Mouse (Mus musculus) midbrain, embryonic 14.5 days (tissue): ENCODE data around the gene Cadm3. TPM values are rescaled to one million over a fixed set of nuclear protein-coding genes. Genes with fewer than 3 reads are reported as not detected.
A peak's percentile ranks its signal among the peaks of the same experiment; 100 is the strongest.

ENCODE experiments used
- ATAC-seq: fragments of 200-750 bp; cut with Nextera tagmentation; 2 replicates; pipeline ENCODE4 v1.8.0; 2017; ENCODE audit warnings: moderate number of reproducible peaks, moderate library complexity; ENCODE audit not compliant: low FRiP score, low TSS enrichment
- DNase-seq: peaks from one replicate; pipeline ENCODE4 v3.0.0-alpha.2; 2015
- H3K27ac ChIP-seq: fragments of 300-500 bp; sonication (generic); replicated peaks from 2 replicates; pipeline ENCODE4 v1.5.1; 2014; ENCODE audit warnings: mild to moderate bottlenecking, low read depth, low read length, moderate library complexity
- H3K27me3 ChIP-seq: fragments of 300-500 bp; sonication (generic); 2 replicates; pipeline ENCODE4 v1.6.1; 2014; ENCODE audit warnings: low read length, control low read depth, mixed read lengths; ENCODE audit not compliant: control insufficient read depth, insufficient read depth
- H3K36me3 ChIP-seq: fragments of 300-500 bp; sonication (generic); 2 replicates; pipeline ENCODE4 v1.6.1; 2014; ENCODE audit warnings: low read length, control low read depth; ENCODE audit not compliant: control insufficient read depth, insufficient read depth
- H3K4me1 ChIP-seq: fragments of 300-500 bp; sonication (generic); 2 replicates; pipeline ENCODE4 v1.6.1; 2014; ENCODE audit warnings: mild to moderate bottlenecking, antibody characterized with exemption, low read length, control low read depth; ENCODE audit not compliant: control insufficient read depth, insufficient read depth
- H3K4me2 ChIP-seq: fragments of 300-500 bp; sonication (generic); 2 replicates; pipeline ENCODE4 v1.6.1; 2014; ENCODE audit warnings: mild to moderate bottlenecking, low read length, moderate library complexity
- H3K4me3 ChIP-seq: fragments of 300-500 bp; sonication (generic); replicated peaks from 2 replicates; pipeline ENCODE4 v1.5.1; 2014; ENCODE audit warnings: low read depth, low read length
- H3K9ac ChIP-seq: fragments of 300-500 bp; sonication (generic); replicated peaks from 2 replicates; pipeline ENCODE4 v1.6.1; 2014; ENCODE audit warnings: mild to moderate bottlenecking, low read length, moderate library complexity
- H3K9me3 ChIP-seq: fragments of 300-500 bp; sonication (generic); 2 replicates; pipeline ENCODE4 v1.6.1; 2016; ENCODE audit warnings: low read length, control low read depth, mixed read lengths; ENCODE audit not compliant: control insufficient read depth
- WGBS: fragments of 180-500 bp; shearing (Covaris S2); extraction: QIAGEN DNeasy Blood & Tissue Kit; methylation state at CpG from one replicate; pipeline ENCODE4 v1.1.7; 2014; 5-methylcytosine and 5-hydroxymethylcytosine counted together
- polyA plus RNA-seq: library from polyadenylated mRNA; unstranded; fragments of >200 nt; fragmentation: Nextera tagmentation; extraction: Ambion mirVana; gene quantifications from 2 replicates; pipeline ENCODE4 v1.2.1, GENCODE M21; 2014

Cadm3 gene
- polyA plus RNA-seq, 1 experiment from 2014 or later, result 125 TPM

DNA sequence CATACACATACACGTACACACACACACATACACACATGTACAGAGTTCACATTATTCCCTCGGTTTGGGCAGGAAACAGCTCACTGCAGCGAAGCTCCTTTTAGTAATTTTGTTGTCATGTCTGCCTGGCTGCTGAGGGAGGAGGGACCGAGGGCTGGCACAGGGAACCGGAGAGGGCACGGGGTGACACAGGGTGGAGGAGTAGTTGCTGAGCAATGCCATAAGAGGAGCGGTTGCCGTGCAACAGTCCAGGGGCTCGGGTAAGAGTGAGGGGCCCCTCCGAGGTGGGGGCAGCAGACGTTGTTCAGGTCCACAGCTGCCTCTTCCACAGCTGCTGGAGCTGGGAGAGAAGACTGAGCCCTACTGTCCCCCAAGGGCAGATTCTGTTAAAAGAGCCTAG, 31.6 kb downstream of the Cadm3 start:
- Histone ChIP-seq H3K4me1 (no peaks in the 10 kb centered on the region), H3K27ac (no peak overlapping the region), H3K27me3 (no peaks in the 10 kb centered on the region), H3K9me3 (no peaks in the 10 kb centered on the region), H3K4me2 (no peak overlapping the region), H3K4me3 (no peak overlapping the region), H3K36me3 (peaks cover 54% of the 10 kb centered on the region), H3K9ac (no peak overlapping the region)
- ATAC-seq (no peak), DNase-seq (no peak)
- 54% methylated on average over 11 of the region's 11 CpGs for WGBS

GRCm38 (mm10) chr1:173333312-173334253, 33.9 kb downstream of the Cadm3 start, which contains the start of gene Ackr1:
Gene Ackr1 (minus strand): TSS chr1:173333750.
- no peak within 1 kb of the TSS for H3K4me3 ChIP-seq
- no peak for ATAC-seq
- no peak for DNase-seq
- H3K36me3 ChIP-seq, result peaks cover 35% of the 10 kb centered on the region
- WGBS, result 76% methylated on average over 9 of the region's 9 CpGs
- H3K27me3 ChIP-seq, result no peaks in the 10 kb centered on the region
- H3K4me1 ChIP-seq, result no peaks in the 10 kb centered on the region
- H3K4me2 ChIP-seq, result no peak within 1 kb of the TSS
- no peaks in the 10 kb centered on the region for H3K9me3 ChIP-seq
- H3K27ac ChIP-seq, result no peak within 1 kb of the TSS; the same call in 1 of the 2 replicates
- H3K9ac ChIP-seq, result no peak within 1 kb of the TSS

DNA sequence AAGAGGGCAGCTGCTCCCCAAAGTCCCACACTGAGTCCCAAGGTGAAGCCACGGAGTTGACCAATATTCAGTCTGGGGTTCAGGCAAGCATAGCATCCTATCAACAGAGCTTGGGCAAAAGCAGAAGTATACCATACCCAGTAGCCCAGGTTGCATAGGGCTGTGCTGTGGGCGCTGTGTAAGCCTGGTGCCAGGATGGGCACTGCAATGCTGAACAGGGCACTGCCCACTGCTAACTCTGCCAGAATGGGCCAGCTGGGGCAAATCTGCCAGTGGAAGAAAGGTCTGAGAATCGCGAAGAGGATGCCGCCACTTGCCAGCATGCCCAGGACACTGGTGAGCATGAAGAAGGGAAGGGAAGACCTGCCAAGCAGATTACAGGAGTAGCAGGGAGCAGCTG, 35.1 kb downstream of the Cadm3 start:
- H3K27ac ChIP-seq, result no peak overlapping the region; the same call in 1 of the 2 replicates
- no peaks in the 10 kb centered on the region for H3K27me3 ChIP-seq
- H3K9ac ChIP-seq, result no peak overlapping the region
- DNase-seq (no peak), ATAC-seq (no peak)
- no peak overlapping the region for H3K4me2 ChIP-seq
- H3K4me3 ChIP-seq, result no peak overlapping the region
- WGBS, result 92% methylated on average over 5 of the region's 5 CpGs
- peaks cover 23% of the 10 kb centered on the region for H3K36me3 ChIP-seq
- no peaks in the 10 kb centered on the region for H3K4me1 ChIP-seq
- no peaks in the 10 kb centered on the region for H3K9me3 ChIP-seq

GRCm38 (mm10) chr1:173329743-173330142, 37.8 kb downstream of the Cadm3 start:
- no peaks in the 10 kb centered on the region for H3K36me3 ChIP-seq
- H3K9ac ChIP-seq, result no peak overlapping the region
- no peaks in the 10 kb centered on the region for H3K27me3 ChIP-seq
- DNase-seq, result peak; percentile 67
- ATAC-seq, result no peak
- H3K9me3 ChIP-seq, result no peaks in the 10 kb centered on the region
- H3K4me3 ChIP-seq, result no peak overlapping the region
- no peaks in the 10 kb centered on the region for H3K4me1 ChIP-seq
- no peak overlapping the region for H3K4me2 ChIP-seq
- no peak overlapping the region for H3K27ac ChIP-seq
- WGBS, result 63% methylated on average over 5 of the region's 5 CpGs

DNA sequence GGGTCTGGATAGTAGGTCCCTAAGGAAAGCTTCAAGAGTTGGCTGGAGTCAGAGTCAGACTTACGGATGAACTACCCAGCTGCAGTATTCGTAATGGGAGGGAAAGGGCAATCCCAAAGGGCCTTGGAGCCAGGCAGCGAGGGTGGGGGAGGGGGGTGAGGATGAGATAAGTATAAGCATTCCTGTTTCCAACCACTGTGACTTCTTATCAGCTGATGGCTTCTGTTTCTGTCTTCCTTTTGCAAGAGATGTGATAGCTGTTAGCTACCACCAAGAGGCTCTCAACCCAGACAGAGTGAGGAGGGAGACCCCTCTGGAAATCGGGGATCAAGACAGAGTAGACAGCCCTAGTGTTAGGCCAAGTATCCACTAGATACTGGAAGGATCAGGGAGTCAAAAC, 38.3 kb downstream of the Cadm3 start:
- Histone ChIP-seq H3K4me1 (no peaks in the 10 kb centered on the region), H3K9me3 (no peaks in the 10 kb centered on the region), H3K36me3 (no peaks in the 10 kb centered on the region), H3K27me3 (no peaks in the 10 kb centered on the region), H3K27ac (peak overlapping the region; percentile 54; the same call in 1 of the 2 replicates), H3K9ac (no peak overlapping the region), H3K4me2 (no peak overlapping the region), H3K4me3 (no peak overlapping the region)
- ATAC-seq (peak; percentile 15; the same call in 1 of the 2 replicates), DNase-seq (no peak)
- WGBS, result 48% methylated on average over 4 of the region's 4 CpGs

GRCm38 (mm10) chr1:173328446-173328845, 39.0 kb downstream of the Cadm3 start:
- no peak overlapping the region for H3K4me3 ChIP-seq
- DNase-seq (no peak), ATAC-seq (no peak)
- no peak overlapping the region for H3K4me2 ChIP-seq
- no peaks in the 10 kb centered on the region for H3K9me3 ChIP-seq
- H3K27ac ChIP-seq, result no peak overlapping the region
- H3K4me1 ChIP-seq, result no peaks in the 10 kb centered on the region
- H3K36me3 ChIP-seq, result no peaks in the 10 kb centered on the region
- WGBS, result 65% methylated on average over 8 of the region's 8 CpGs
- H3K9ac ChIP-seq, result no peak overlapping the region
- no peaks in the 10 kb centered on the region for H3K27me3 ChIP-seq

DNA sequence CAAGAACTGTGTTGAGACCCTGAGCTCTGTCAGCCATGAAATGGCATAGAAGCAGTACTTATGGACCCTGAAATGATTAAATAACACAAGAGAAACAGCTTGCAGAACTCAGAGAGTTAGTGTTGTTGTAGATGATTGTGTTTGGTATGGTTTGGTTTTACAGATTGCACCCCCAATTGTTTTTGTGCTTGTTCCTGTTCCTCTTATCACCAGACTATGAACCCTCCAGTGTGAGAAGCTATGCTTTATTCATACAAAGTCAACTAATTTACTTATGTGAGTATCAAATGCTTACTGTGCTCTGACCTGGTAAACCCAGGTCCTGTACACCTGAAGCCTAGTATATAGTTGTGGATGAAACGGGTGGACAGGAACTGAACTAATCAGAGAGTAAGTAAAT, 40.9 kb downstream of the Cadm3 start:
- 74% methylated on average over 1 of the region's 1 CpGs for WGBS
- no peak overlapping the region for H3K9ac ChIP-seq
- no peak overlapping the region for H3K27ac ChIP-seq
- ATAC-seq (no peak), DNase-seq (no peak)
- H3K4me2 ChIP-seq, result no peak overlapping the region
- H3K9me3 ChIP-seq, result no peaks in the 10 kb centered on the region
- H3K4me3 ChIP-seq, result no peak overlapping the region
- no peaks in the 10 kb centered on the region for H3K27me3 ChIP-seq
- 0 out of 2 replicates have a peak, but pooled peaks cover 3% of the 10 kb centered on the region for H3K4me1 ChIP-seq
- no peaks in the 10 kb centered on the region for H3K36me3 ChIP-seq

GRCm38 (mm10) chr1:173325395-173325794, 42.1 kb downstream of the Cadm3 start:
- Histone ChIP-seq H3K4me3 (no peak overlapping the region), H3K27me3 (no peaks in the 10 kb centered on the region), H3K27ac (no peak overlapping the region), H3K4me1 (0 out of 2 replicates have a peak, but pooled peaks cover 3% of the 10 kb centered on the region), H3K4me2 (no peak overlapping the region), H3K9ac (no peak overlapping the region), H3K9me3 (no peaks in the 10 kb centered on the region), H3K36me3 (no peaks in the 10 kb centered on the region)
- 86% methylated on average over 1 of the region's 1 CpGs for WGBS
- DNase-seq (no peak), ATAC-seq (no peak)

GRCm38 (mm10) chr1:173324961-173325360, 42.5 kb downstream of the Cadm3 start:
- Histone ChIP-seq H3K9me3 (no peaks in the 10 kb centered on the region), H3K27ac (no peak overlapping the region), H3K27me3 (no peaks in the 10 kb centered on the region), H3K36me3 (no peaks in the 10 kb centered on the region), H3K4me2 (no peak overlapping the region), H3K4me1 (0 out of 2 replicates have a peak, but pooled peaks cover 3% of the 10 kb centered on the region), H3K9ac (no peak overlapping the region), H3K4me3 (no peak overlapping the region)
- ATAC-seq, result no peak
- WGBS, result 65% methylated on average over 4 of the region's 4 CpGs
- no peak for DNase-seq
